Mouse (Mus musculus): ENCODE data around the gene Fem1b.

The Fem1b gene

DNA sequence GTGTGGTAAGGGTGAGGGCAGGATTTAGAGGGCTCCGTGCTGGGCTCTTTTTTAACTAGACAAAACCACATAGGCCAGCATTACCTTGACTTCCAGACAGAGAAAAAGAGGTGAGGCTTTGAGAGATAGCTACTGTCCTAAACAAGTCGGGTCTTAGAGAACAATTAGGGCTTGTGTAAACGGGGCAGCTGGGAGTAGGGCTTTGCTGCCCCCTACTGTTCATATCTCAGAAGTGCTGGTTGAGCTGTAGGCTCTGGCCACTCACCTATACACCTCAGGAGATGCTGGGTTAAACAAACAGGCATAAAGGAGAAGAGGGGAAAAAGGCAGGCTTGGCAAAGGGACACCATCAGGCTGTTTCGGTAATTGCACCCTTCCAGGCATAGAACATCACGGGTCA lies 34.3 kb downstream of the Fem1b start:
- peak; percentile 50 for DNase-seq (ENCODE audit: low spot score)

DNA sequence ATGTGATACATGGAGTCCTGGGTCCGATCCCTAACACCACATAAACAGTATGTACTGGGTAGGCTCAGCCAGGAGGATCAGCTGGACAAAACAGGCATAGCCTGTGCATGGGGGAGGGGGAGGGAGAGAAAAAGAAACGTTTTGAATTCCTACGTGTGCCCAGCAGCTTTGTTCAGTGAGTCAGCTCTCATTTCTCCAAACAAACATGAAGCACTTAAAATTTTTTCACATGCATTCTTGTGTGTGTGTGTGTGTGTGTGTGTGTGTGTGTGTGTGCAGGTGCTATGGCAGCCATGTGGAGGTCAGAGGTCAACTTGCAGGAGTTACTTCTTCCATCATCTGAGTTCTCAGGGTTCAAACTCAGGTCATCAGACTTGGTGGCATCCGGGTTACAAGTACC lies 36.3 kb downstream of the Fem1b start:
- no peak for DNase-seq (ENCODE audit: low spot score)

DNA sequence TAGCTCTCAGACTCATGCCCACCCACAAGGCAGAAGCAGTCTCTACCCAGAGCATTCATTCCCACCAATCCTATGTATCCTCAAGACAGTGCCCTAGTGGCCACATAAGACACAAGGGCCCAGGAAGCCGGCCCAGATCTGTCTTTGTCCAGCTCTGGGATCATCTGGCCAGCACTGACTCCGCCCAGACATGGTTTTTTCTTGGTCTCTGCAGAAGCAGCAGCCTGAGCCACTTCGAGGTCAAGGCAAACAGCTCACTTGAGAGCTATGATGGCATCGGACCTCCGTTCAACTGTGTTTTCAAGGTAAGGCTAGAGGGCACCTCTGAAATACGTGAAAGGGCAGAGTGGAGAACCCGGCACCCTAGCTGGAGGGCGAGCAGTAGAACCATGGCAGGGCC lies 39.0 kb downstream of the Fem1b start:
- no peak for DNase-seq (ENCODE audit: low spot score)

DNA sequence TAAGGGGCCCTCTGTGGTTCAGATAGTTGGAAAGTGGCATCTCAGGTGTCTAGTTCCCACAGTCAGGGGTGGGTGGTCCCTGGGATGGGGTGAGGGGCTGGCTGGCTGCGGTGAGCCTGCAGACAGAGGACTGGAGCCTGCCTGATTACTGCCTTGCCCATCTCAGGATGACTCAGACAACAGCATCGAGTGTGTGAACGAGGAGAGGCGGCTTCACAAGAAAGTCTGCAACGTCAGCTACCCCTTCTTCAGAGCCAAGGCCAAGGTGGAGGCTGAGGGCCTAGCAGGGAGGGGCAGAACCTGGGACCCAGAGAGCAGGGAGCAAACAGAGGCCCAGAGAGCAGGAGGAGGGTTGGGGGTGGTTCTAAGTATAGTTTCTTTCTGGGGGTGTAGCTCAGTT lies 43.4 kb downstream of the Fem1b start:
- no peak for DNase-seq (ENCODE audit: low spot score)

GRCm38 (mm10) chr9:62767464-62767863 lies 44.3 kb downstream of the Fem1b start:
- no peak for DNase-seq (ENCODE audit: low spot score)

DNA sequence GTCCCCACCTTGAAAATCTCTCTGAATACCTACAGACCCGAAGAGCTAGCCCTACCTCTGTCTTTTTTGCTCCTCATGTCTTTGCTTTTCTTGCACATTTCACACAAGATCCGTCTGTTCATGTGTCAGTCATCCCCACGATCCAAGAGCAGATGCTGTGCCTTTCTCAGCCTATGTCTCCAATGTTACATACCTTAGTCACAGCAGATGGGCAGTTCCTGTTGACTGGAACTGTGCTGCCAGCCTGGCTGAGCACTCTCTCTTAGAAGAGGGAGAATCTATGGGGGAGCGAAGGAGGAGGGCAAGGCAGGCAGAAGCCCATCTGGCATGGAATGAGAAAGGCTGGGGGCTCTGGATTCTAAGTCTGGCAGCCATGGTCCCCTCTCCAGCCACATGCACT lies 46.4 kb downstream of the Fem1b start:
- no peak for DNase-seq (ENCODE audit: low spot score)

DNA sequence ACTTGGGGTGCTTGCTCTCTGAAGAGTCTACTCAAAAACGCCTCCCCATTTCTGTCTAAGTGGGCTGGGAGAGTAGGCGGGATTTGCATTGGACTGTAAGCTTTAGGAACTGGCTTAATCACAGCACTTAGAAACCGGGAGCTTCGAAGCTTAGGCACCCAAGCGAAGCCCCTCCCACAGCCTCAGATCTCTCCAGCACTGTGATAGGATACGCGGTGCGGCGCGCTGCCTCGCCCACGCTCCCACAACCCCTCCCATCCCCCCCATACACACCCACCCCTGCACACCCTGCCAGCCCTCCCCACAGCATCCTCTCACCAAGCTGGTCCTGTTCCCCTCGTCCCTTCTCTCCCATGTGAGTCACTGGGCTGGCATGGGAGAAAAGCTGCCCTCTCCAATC lies 48.3 kb downstream of the Fem1b start:
- DNase-seq (ENCODE audit: low spot score): no peak

DNA sequence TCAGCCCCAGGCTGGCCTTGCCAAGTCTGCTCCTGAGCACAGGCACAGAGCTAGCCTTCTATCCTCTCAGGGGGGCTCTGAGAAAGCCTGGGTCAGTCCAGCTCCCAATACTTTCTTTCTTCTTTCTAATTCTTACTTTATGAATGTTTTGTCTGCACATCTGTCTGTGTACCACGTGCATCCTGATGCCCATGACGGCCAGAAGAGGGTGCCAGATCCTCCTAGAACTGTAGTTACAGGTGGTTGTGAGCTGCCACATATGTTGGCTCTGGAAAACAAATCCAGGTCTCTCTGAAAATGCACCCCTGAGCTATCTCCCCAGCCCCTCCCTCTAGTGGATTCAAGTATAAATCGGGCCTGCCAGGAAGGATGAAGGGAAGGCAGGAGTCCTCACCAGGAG lies 52.1 kb downstream of the Fem1b start:
- DNase-seq (ENCODE audit: low spot score): no peak

- DNase-seq (ENCODE audit: low spot score): no peak
These were observed 53.4 kb downstream of the Fem1b start for GRCm38 (mm10) chr9:62758288-62758687.

- DNase-seq (ENCODE audit: low spot score): no peak
These were observed 61.4 kb downstream of the Fem1b start for GRCm38 (mm10) chr9:62750381-62750780.

DNA sequence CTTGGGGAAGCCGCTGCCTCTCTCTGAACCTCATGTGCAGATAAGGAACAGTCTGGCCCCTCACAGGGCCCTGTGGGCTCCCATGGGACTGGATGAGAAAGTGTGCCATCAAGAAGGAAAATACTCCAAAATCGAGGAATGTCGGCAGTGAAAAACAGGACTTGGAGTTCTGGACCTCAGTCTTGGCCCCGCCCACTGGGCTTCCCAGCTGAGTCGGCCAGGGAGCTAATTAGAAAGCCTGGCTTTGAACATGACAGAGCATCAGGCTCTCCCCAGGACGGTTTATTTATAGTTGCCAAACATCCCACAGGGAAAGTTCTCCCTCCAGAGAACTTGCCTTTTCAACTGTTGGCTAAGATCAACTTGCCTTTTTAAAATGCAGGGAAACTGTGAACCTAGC lies 62.1 kb downstream of the Fem1b start:
- no peak for DNase-seq (ENCODE audit: low spot score)

- DNase-seq (ENCODE audit: low spot score): no peak
These were observed 65.1 kb downstream of the Fem1b start for GRCm38 (mm10) chr9:62746646-62747045.

DNA sequence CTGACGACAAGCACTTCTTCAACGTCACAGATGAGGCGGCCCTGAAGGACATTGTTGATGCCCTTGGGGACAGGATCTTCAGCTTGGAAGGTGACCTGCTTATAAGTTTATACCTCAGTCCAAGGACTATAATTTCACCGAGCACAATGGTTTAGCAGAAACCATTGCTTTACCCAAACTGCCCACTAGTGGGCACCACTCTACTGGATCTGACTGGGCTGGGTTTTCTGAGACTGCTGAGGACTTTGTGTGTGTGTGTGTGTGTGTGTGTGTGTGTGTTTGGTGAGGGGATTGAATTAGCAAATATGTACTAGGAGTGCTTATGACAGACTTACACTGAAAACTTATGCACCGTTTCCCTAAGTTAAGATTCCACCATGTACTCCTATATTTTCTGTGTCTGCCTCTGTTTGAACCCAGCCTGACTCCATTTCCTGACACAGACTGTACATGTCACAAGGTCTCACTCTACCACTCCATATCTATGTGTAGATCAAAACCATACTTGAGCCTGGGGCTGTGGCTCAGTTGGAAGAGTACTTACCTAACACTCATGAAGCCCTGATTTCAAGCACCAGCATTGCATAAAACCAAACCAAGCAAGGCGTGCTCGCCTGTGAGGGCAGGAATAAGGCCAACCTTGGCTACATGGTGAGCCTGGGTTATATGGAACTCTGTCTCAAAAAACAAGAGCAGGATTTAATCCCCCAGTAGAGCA lies 67.0 kb downstream of the Fem1b start:
- DNase-seq (ENCODE audit: low spot score): peak; percentile 22
